Mouse (Mus musculus) hindbrain, embryonic 12.5 days (tissue): ENCODE measurements around the gene Dhrs11. TPM values are rescaled to one million over a fixed set of nuclear protein-coding genes. Genes with fewer than 3 reads are reported as not detected.
"Not testable (repeated sequence)": the region's sequence is repeated elsewhere in the genome, so short reads cannot be mapped to it uniquely, and the experiment has no call there.

ENCODE experiments used
- ATAC-seq: fragments of 200-750 bp; cut with Nextera tagmentation; 2 replicates; pipeline ENCODE4 v1.8.0; 2017; ENCODE audit warnings: moderate TSS enrichment; ENCODE audit not compliant: low FRiP score
- H3K27ac ChIP-seq: fragments of 300-500 bp; sonication (generic); 2 replicates; pipeline ENCODE4 v1.5.1; 2016; ENCODE audit warnings: mild to moderate bottlenecking
- H3K27me3 ChIP-seq: fragments of 300-500 bp; sonication (generic); 2 replicates; pipeline ENCODE4 v1.6.1; 2016; ENCODE audit warnings: mild to moderate bottlenecking
- H3K36me3 ChIP-seq: fragments of 300-500 bp; sonication (generic); 2 replicates; pipeline ENCODE4 v1.6.1; 2016; ENCODE audit warnings: mild to moderate bottlenecking
- H3K4me1 ChIP-seq: fragments of 300-500 bp; sonication (generic); 2 replicates; pipeline ENCODE4 v1.6.1; 2016
- H3K4me2 ChIP-seq: fragments of 300-500 bp; sonication (generic); replicated peaks from 2 replicates; pipeline ENCODE4 v1.6.1; 2016; ENCODE audit warnings: mild to moderate bottlenecking
- H3K4me3 ChIP-seq: fragments of 300-500 bp; sonication (generic); 2 replicates; pipeline ENCODE4 v1.5.1; 2016; ENCODE audit warnings: mild to moderate bottlenecking
- H3K9ac ChIP-seq: fragments of 300-500 bp; sonication (generic); 2 replicates; pipeline ENCODE4 v1.6.1; 2016; ENCODE audit warnings: mild to moderate bottlenecking, moderate library complexity
- H3K9me3 ChIP-seq: fragments of 300-500 bp; sonication (generic); replicated peaks from 2 replicates; pipeline ENCODE4 v1.6.1; 2016; ENCODE audit warnings: mild to moderate bottlenecking
- WGBS: fragments of 180-500 bp; shearing (Covaris S2); methylation state at CpG from one replicate; pipeline ENCODE4 v1.1.7; 2016; 5-methylcytosine and 5-hydroxymethylcytosine counted together
- polyA plus RNA-seq: library from polyadenylated mRNA; unstranded; fragments of >200 nt; fragmentation: Nextera tagmentation; extraction: Ambion mirVana; gene quantifications from 2 replicates; pipeline ENCODE4 v1.2.1, GENCODE M21; 2016

The Dhrs11 gene
- polyA plus RNA-seq: 9.1 and 11.4 TPM in 2 replicates

- Histone ChIP-seq H3K36me3 (peaks cover 17% of the 10 kb centered on the region), H3K9me3 (no peaks in the 10 kb centered on the region), H3K4me2 (peak within 1 kb of the TSS; percentile 95), H3K27me3 (no peaks in the 10 kb centered on the region), H3K4me1 (peaks cover 10% of the 10 kb centered on the region), H3K4me3 (peak within 1 kb of the TSS; percentile 63), H3K27ac (peak within 1 kb of the TSS; percentile 12; the same call in 1 of the 2 replicates), H3K9ac (peak within 1 kb of the TSS; percentile 69)
- under 1% methylated on average over 62 of the region's 62 CpGs for WGBS
- ATAC-seq: peak; percentile 91
Observed at GRCm38 (mm10) chr11:84828516-84829399, at the start of gene Dhrs11. Gene Dhrs11 (minus strand): TSS chr11:84828994.

- H3K36me3 ChIP-seq, ATAC-seq, H3K27me3 ChIP-seq, H3K27ac ChIP-seq, H3K4me3 ChIP-seq, H3K4me2 ChIP-seq, H3K9ac ChIP-seq, H3K9me3 ChIP-seq: not testable (repeated sequence)
- H3K4me1 ChIP-seq: peaks cover 14% of the 10 kb centered on the region
- 75% methylated on average over 1 of the region's 1 CpGs for WGBS
Observed at GRCm38 (mm10) chr11:84876020-84876419, 47.2 kb upstream of the Dhrs11 start.

- Histone ChIP-seq H3K27me3 (no peaks in the 10 kb centered on the region), H3K36me3 (no peaks in the 10 kb centered on the region), H3K9me3 (no peaks in the 10 kb centered on the region), H3K9ac (no peak overlapping the region), H3K4me2 (no peak overlapping the region), H3K27ac (no peak overlapping the region), H3K4me3 (no peak overlapping the region), H3K4me1 (peaks cover 12% of the 10 kb centered on the region)
- ATAC-seq: no peak
- 77% methylated on average over 1 of the region's 1 CpGs for WGBS
Observed at GRCm38 (mm10) chr11:84873042-84873833, 44.4 kb upstream of the Dhrs11 start.

- H3K4me3 ChIP-seq: peak overlapping the region; percentile 91
- no peaks in the 10 kb centered on the region for H3K36me3 ChIP-seq
- no peaks in the 10 kb centered on the region for H3K9me3 ChIP-seq
- peak overlapping the region; percentile 95 for H3K9ac ChIP-seq
- peak overlapping the region; percentile 99 for H3K27ac ChIP-seq
- H3K4me2 ChIP-seq: peak overlapping the region; percentile 65
- H3K4me1 ChIP-seq: peaks cover 16% of the 10 kb centered on the region
- no peak for ATAC-seq
- WGBS: 87% methylated on average over 4 of the region's 4 CpGs
- no peaks in the 10 kb centered on the region for H3K27me3 ChIP-seq
Observed at GRCm38 (mm10) chr11:84871548-84872069, 42.8 kb upstream of the Dhrs11 start.

GRCm38 (mm10) chr11:84871046-84871445 lies 42.3 kb upstream of the Dhrs11 start:
- Histone ChIP-seq H3K9me3 (no peaks in the 10 kb centered on the region), H3K4me3 (peak overlapping the region; percentile 91), H3K9ac (peak overlapping the region; percentile 95), H3K36me3 (no peaks in the 10 kb centered on the region), H3K27ac (peak overlapping the region; percentile 99), H3K4me1 (peaks cover 16% of the 10 kb centered on the region), H3K27me3 (no peaks in the 10 kb centered on the region), H3K4me2 (peak overlapping the region; percentile 65)
- no peak for ATAC-seq
- under 1% methylated on average over 10 of the region's 10 CpGs for WGBS

GRCm38 (mm10) chr11:84870337-84871043 lies 41.7 kb upstream of the Dhrs11 start, which contains the start of gene Ggnbp2:
Gene Ggnbp2 (minus strand): TSS chr11:84870817.
- no peaks in the 10 kb centered on the region for H3K27me3 ChIP-seq
- H3K9ac ChIP-seq: peak within 1 kb of the TSS; percentile 95
- H3K36me3 ChIP-seq: no peaks in the 10 kb centered on the region
- no peaks in the 10 kb centered on the region for H3K9me3 ChIP-seq
- WGBS: under 1% methylated on average over 41 of the region's 62 CpGs
- H3K4me2 ChIP-seq: peak within 1 kb of the TSS; percentile 74
- H3K27ac ChIP-seq: peak within 1 kb of the TSS; percentile 99
- peak within 1 kb of the TSS; percentile 91 for H3K4me3 ChIP-seq
- H3K4me1 ChIP-seq: peaks cover 16% of the 10 kb centered on the region
- ATAC-seq: peak; percentile 87

- H3K36me3 ChIP-seq: no peaks in the 10 kb centered on the region
- H3K27me3 ChIP-seq: no peaks in the 10 kb centered on the region
- peak; percentile 83 for ATAC-seq
- H3K9me3 ChIP-seq: no peaks in the 10 kb centered on the region
- peak overlapping the region; percentile 99 for H3K27ac ChIP-seq
- under 1% methylated on average over 42 of the region's 61 CpGs for WGBS
- H3K4me2 ChIP-seq: peak overlapping the region; percentile 74
- H3K4me1 ChIP-seq: peaks cover 16% of the 10 kb centered on the region
- peak overlapping the region; percentile 95 for H3K9ac ChIP-seq
- H3K4me3 ChIP-seq: peak overlapping the region; percentile 91
Observed at GRCm38 (mm10) chr11:84869537-84870232, 40.9 kb upstream of the Dhrs11 start.

GRCm38 (mm10) chr11:84868786-84869259 lies 40.0 kb upstream of the Dhrs11 start:
- peak overlapping the region; percentile 91 for H3K4me3 ChIP-seq
- WGBS: 20% methylated on average over 7 of the region's 7 CpGs
- no peaks in the 10 kb centered on the region for H3K36me3 ChIP-seq
- no peaks in the 10 kb centered on the region for H3K27me3 ChIP-seq
- ATAC-seq: no peak
- H3K27ac ChIP-seq: peak overlapping the region; percentile 99; the same call in 1 of the 2 replicates
- peaks cover 16% of the 10 kb centered on the region for H3K4me1 ChIP-seq
- no peaks in the 10 kb centered on the region for H3K9me3 ChIP-seq
- H3K9ac ChIP-seq: peak overlapping the region; percentile 95
- H3K4me2 ChIP-seq: peak overlapping the region; percentile 74

- Histone ChIP-seq H3K4me2 (no peak overlapping the region), H3K36me3 (no peaks in the 10 kb centered on the region), H3K27me3 (no peaks in the 10 kb centered on the region), H3K27ac (no peak overlapping the region), H3K9me3 (no peaks in the 10 kb centered on the region), H3K9ac (no peak overlapping the region), H3K4me1 (peaks cover 16% of the 10 kb centered on the region), H3K4me3 (no peak overlapping the region)
- 91% methylated on average over 2 of the region's 2 CpGs for WGBS
- ATAC-seq: no peak
Observed at GRCm38 (mm10) chr11:84867586-84867985, 38.8 kb upstream of the Dhrs11 start.

GRCm38 (mm10) chr11:84865268-84865667 lies 36.5 kb upstream of the Dhrs11 start:
- H3K9ac ChIP-seq: no peak overlapping the region
- peaks cover 15% of the 10 kb centered on the region for H3K4me1 ChIP-seq
- 76% methylated on average over 2 of the region's 2 CpGs for WGBS
- H3K4me3 ChIP-seq: no peak overlapping the region
- H3K4me2 ChIP-seq: no peak overlapping the region
- no peak for ATAC-seq
- H3K36me3 ChIP-seq: peaks cover 4% of the 10 kb centered on the region; the same call in 1 of the 2 replicates
- H3K27ac ChIP-seq: no peak overlapping the region
- no peaks in the 10 kb centered on the region for H3K27me3 ChIP-seq
- no peaks in the 10 kb centered on the region for H3K9me3 ChIP-seq

GRCm38 (mm10) chr11:84855285-84855684 lies 26.5 kb upstream of the Dhrs11 start:
- Histone ChIP-seq H3K4me2 (no peak overlapping the region), H3K27me3 (no peaks in the 10 kb centered on the region), H3K4me1 (no peaks in the 10 kb centered on the region), H3K9me3 (no peaks in the 10 kb centered on the region), H3K4me3 (no peak overlapping the region), H3K27ac (no peak overlapping the region), H3K36me3 (peaks cover 56% of the 10 kb centered on the region), H3K9ac (no peak overlapping the region)
- no peak for ATAC-seq
- WGBS: 94% methylated on average over 6 of the region's 6 CpGs
